Mouse (Mus musculus) retina, adult 2 months (tissue): ENCODE results near the gene Olfr669.
"Not testable (repeated sequence)": the region's sequence is repeated elsewhere in the genome, so short reads cannot be mapped to it uniquely, and the experiment has no call there.

Experiments
- DNase-seq: peaks from one replicate; pipeline ENCODE4 v3.0.0-alpha.2; 2012; ENCODE audit warnings: low read depth, low spot score

Olfr669 gene

DNA sequence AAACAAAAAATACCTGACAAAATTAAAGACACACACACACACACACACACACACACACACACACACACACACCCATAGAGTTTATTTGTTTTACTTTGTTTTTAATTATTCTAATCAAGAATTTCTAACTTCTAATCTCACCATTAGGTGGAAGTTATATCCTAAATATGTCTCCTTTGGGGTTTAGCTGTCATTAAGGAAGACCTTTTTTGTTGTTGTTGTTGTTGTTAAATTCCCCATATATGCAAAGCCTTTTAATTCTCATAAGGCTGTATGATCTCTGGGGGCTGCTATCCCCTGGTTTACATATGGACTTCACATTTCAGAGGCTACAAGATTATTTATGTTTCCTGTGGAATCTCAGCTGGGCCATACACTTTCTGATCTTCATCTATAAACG is at the start of gene Olfr669:
Gene Olfr669 (plus strand): TSS at position 301 of the 400 bp plus-strand sequence.
- no peak for DNase-seq

DNA sequence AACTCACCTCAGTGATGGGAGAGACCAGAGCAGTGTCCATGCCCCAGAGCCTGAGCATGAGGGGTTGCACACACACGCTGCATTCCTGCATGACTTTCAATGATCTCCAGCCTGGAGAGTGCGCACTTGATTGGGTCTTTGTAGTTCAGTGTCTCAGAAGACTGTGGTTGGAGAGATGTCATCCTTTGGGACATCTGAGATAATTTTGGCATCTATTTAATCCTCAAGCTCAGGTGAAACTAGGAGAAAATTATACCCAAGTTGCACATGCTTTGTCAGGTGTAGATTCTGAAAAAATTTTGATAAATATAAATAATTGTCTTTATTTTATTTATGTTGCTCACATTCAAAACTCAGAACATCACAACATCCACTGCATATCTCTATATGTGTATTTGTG is 38.2 kb upstream of the Olfr669 start, which contains the start of gene Olfr666:
Gene Olfr666 (minus strand): TSS at position 101 of the 400 bp plus-strand sequence.
- DNase-seq = no peak

GRCm38 (mm10) chr7:104921382-104921781 is 12.7 kb upstream of the Olfr669 start, which contains the start of gene Olfr667:
TSS of gene Olfr667 (minus strand) at chr7:104921482.
- no peak for DNase-seq

DNA sequence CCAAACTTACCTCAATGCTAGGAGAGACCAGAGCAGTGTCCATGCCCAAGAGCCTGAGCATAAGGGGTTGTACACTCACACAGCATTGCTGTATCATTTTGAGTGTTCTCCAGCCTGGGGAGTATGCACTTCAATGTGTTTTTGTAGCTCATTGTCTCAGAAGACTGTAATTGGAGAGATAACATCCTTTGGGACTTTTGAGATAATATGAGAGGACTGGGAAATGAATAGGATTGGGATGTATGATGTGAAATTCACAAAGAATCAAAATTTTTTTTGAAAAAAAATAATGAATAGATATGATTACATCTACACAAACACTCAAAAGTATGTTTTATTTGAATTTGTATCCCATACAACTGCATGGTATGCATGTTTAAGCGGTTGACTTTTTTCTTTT is 6.1 kb upstream of the Olfr669 start, which contains the start of gene Olfr668:
Gene Olfr668 (minus strand): TSS at position 101 of the 400 bp plus-strand sequence.
- DNase-seq = no peak

DNA sequence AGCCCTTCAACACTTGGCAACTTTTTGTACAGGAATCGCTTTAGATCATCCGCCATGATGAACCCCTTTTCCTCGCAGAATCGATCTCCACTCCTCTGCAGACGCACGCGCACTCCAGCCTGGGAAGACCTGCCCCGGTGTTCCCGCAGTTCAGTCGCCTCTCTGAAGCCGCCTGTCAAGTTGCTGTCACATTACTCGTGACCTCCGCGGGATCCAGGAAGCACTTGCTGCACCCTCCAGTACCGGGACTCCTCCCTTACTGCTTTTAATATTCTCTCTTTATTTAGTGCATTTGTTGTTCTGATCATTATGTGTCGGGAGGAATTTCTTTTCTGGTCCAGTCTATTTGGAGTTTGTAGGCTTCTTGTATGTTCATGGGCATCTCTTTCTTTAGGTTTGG is 16.2 kb downstream of the Olfr669 start:
- DNase-seq = not testable (repeated sequence)

GRCm38 (mm10) chr7:104962520-104962919 is 28.5 kb downstream of the Olfr669 start, which contains the start of gene Olfr670:
TSS of gene Olfr670 (minus strand) at chr7:104962620.
- DNase-seq = no peak

- not testable (repeated sequence) for DNase-seq
Observed at GRCm38 (mm10) chr7:104972507-104972906, 38.5 kb downstream of the Olfr669 start.

GRCm38 (mm10) chr7:104979026-104979425 is 45.0 kb downstream of the Olfr669 start, which contains the start of gene Olfr671:
TSS of gene Olfr671 (minus strand) at chr7:104979126.
- no peak for DNase-seq
